Mouse (Mus musculus): ENCODE measurements around the gene Olfr373. TPM values are rescaled to one million over a fixed set of nuclear protein-coding genes. Genes with fewer than 3 reads are reported as not detected.

Gene Olfr373
- polyA plus RNA-seq (2012; rRNA removed) = not detected in 2 replicates

DNA sequence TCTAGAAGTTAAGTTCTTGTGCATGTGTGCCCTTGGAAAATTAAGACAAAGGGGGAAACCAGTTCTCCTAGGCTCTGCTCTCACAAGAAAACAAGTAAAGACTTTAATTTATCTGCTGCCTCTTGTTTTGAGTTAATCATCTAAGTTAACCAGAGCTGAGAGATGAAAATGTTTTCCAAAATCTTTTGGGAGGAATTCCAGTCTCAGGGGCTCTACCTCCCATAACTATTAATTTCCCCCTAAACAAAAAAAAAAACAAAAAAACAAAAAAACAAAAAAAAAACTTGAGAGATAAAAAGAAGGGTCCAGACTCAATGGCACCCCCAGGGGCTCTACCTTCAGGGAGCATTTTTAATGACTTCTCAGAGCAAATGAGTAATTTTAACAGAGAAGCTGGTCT is at the start of gene Olfr373:
Gene Olfr373 (plus strand): TSS at position 301 of the 400 bp plus-strand sequence.

GRCm38 (mm10) chr8:72040918-72041317 is 42.1 kb upstream of the Olfr373 start, which contains the start of gene Olfr372:
TSS of gene Olfr372 (plus strand) at chr8:72041218.

DNA sequence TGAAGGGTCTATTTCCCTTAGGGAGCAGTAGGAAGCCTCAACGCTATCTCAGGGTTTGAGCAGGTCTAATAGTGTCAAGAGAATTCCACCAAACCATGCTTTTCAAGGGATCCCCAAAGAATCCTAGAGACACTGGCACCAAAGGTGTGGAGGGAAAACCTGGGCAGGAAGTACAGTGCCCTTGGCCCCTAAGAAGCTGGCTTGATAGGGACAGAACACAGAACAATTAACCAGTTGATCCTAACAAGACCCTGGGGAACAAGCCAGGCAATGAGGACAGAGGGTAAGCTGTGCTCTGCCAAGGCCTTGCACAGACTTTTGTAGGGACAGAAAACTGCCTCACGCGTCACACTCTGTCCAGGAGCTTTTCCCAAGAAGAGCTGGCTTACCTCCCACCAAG is 23.8 kb downstream of the Olfr373 start, which contains the start of gene Olfr374:
Gene Olfr374 (plus strand): TSS at position 301 of the 400 bp plus-strand sequence.

GRCm38 (mm10) chr8:72134756-72135445 is 51.9 kb downstream of the Olfr373 start, which contains the start of gene Tpm4:
TSS of gene Tpm4 (plus strand) at chr8:72134975.

Other genes with a start within 250 kb of the Olfr373 start
- gene Zfp709, start 201.2 kb upstream of the Olfr373 start, polyA plus RNA-seq (2012; rRNA removed) = 3.2 and 3.5 TPM in 2 replicates
- 11.0 and 11.7 TPM in 2 replicates for gene Zfp882, start 174.6 kb upstream of the Olfr373 start, polyA plus RNA-seq (2012; rRNA removed)
- 18.4 and 20.8 TPM in 2 replicates for gene Zfp617, start 174.5 kb upstream of the Olfr373 start, polyA plus RNA-seq (2012; rRNA removed)
- 21.4 and 22.4 TPM in 2 replicates for gene Zfp961, start 132.1 kb upstream of the Olfr373 start, polyA plus RNA-seq (2012; rRNA removed)
- 0.06 and 0.16 TPM in 2 replicates for gene Cyp4f18, start 73.6 kb upstream of the Olfr373 start, polyA plus RNA-seq (2012; rRNA removed)
- gene Olfr372, start 42.0 kb upstream of the Olfr373 start, polyA plus RNA-seq (2012; rRNA removed) = not detected in 2 replicates
- not detected in 2 replicates for gene Olfr374, start 23.9 kb downstream of the Olfr373 start, polyA plus RNA-seq (2012; rRNA removed)
- gene Tpm4, start 51.8 kb downstream of the Olfr373 start, polyA plus RNA-seq (2012; rRNA removed) = 121 and 125 TPM in 2 replicates
- 89.8 and 93.6 TPM in 2 replicates for gene Rab8a, start 78.0 kb downstream of the Olfr373 start, polyA plus RNA-seq (2012; rRNA removed)
- gene Hsh2d, start 106.5 kb downstream of the Olfr373 start, polyA plus RNA-seq (2012; rRNA removed) = 0.05 and 0.09 TPM in 2 replicates
- gene Cib3, start 129.7 kb downstream of the Olfr373 start, polyA plus RNA-seq (2012; rRNA removed) = not detected in 2 replicates
- not detected in 2 replicates for gene Gm11034, start 130.5 kb downstream of the Olfr373 start, polyA plus RNA-seq (2012; rRNA removed)
- gene Fam32a, start 136.6 kb downstream of the Olfr373 start, polyA plus RNA-seq (2012; rRNA removed) = 90.0 and 91.8 TPM in 2 replicates
- 220 and 234 TPM in 2 replicates for gene Ap1m1, start 156.8 kb downstream of the Olfr373 start, polyA plus RNA-seq (2012; rRNA removed)
- gene Gm10282, start 222.1 kb downstream of the Olfr373 start, polyA plus RNA-seq (2012; rRNA removed) = 12.4 and 15.5 TPM in 2 replicates
- 7.6 and 8.7 TPM in 2 replicates for gene Klf2, start 235.9 kb downstream of the Olfr373 start, polyA plus RNA-seq (2012; rRNA removed)